Mouse (Mus musculus): ENCODE results near the gene Pmfbp1. TPM values are rescaled to one million over a fixed set of nuclear protein-coding genes. Genes with fewer than 3 reads are reported as not detected.

Pmfbp1 gene
- not detected for polyA plus RNA-seq (2017; shearing (Covaris generic))

DNA sequence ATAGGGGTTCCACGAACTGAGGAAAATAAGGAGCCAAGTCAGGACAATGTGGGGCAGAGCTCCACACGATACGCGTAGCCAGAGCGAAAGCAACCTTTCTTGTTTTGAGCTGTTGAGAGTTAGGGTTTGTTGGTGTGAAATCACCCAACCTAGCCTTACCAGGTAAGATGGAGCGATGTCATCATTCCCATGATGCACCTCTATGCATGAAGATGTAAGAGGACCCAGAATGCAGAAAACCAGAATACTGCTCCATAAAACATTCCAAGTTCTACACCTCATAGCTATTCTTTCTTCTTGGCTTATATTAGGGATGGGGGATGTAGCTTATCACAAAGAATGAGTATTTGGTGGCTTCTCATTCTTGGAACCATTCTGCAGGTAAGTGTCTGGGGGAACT is at the start of gene Pmfbp1:
Gene Pmfbp1 (plus strand): TSS at position 301 of the 400 bp plus-strand sequence.

DNA sequence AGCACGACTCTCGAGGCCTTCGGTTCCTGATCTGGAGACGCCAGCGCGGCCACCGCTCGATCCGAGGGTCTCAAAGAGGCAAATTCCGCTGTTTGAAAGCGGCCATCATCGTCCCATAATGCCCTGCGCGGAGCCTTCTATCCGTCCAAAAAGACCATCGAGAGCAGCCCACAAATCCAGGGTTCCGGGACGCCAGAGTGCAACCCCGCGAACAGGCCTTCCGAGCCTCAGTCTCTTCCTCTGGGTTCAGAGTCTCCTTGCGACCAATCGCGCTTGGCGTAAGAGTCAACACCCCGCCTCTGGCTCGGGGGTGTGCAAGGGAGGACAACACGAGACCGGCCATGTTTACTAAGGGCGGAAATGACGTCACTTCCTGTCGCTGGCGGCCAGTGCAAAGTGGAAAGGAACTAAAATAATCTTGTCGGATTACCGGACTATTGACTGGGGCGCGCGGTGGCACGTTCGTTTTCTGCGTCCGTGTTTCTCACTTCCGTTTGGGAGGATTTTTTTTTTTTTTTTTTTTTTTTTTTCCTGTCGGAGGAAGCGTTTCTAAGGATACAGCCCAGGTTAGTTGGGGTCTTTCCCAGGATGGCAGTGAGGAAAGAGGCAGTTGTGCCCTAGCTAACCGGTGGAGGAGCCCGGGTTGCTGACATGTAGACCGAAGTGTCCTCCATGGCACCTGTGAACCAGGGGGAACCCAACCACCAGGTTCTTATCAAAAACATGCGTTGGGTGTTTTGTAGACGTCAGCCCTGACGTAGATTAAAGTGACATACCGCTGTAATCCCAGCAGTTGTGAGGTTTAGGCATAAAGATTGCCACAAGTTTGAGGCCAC is 71.9 kb downstream of the Pmfbp1 start, which contains the start of the genes Dhx38 and Txnl4b:
Gene Dhx38 (minus strand): TSS at position 364 of the 836 bp plus-strand sequence.
Gene Txnl4b (plus strand): TSS at position 395 of the 836 bp plus-strand sequence.

DNA sequence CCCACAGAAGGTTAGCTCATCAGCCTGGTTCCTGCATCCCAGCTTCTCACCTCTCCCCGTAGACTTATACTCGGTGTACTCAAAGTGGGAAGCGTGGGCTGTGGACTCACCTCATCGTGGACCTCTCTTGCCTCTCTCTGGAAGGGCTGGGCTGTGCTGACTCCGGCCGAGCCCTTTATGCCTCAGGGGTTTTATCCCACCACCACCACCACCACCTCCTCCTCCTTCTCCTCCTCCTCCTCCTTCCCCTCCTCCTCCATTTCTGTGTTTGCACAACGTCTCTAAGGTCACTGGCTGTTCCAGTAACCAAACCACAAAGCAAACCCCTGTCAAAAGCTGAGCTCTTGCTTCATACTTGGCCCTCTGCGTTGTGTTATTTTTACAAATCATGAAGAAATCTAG is 85.1 kb downstream of the Pmfbp1 start, which contains the start of gene Hp:
Gene Hp (minus strand): TSS at position 273 of the 402 bp plus-strand sequence.

Other genes starting within 250 kb of the Pmfbp1 start
- gene Dhx38, start 71.8 kb downstream of the Pmfbp1 start, polyA plus RNA-seq (2017; shearing (Covaris generic)), result 33.3 TPM
- 6.0 TPM for gene Txnl4b, start 71.9 kb downstream of the Pmfbp1 start, polyA plus RNA-seq (2017; shearing (Covaris generic))
- gene Hp, start 85.1 kb downstream of the Pmfbp1 start, polyA plus RNA-seq (2017; shearing (Covaris generic)), result not detected
- gene Dhodh, start 114.6 kb downstream of the Pmfbp1 start, polyA plus RNA-seq (2017; shearing (Covaris generic)), result 39.2 TPM
- gene Pkd1l3, start 120.5 kb downstream of the Pmfbp1 start, polyA plus RNA-seq (2017; shearing (Covaris generic)), result 1.2 TPM
- gene Ist1, start 199.2 kb downstream of the Pmfbp1 start, polyA plus RNA-seq (2017; shearing (Covaris generic)), result 140 TPM
- 12.9 TPM for gene Zfp821, start 211.5 kb downstream of the Pmfbp1 start, polyA plus RNA-seq (2017; shearing (Covaris generic))
- gene Atxn1l, start 243.7 kb downstream of the Pmfbp1 start, polyA plus RNA-seq (2017; shearing (Covaris generic)), result 2.5 TPM

Data from CD4-positive, CD25-positive, alpha-beta regulatory T cell (primary cell).